Comparison of ENCODE assay signal across 8 mouse cellular contexts in the genomic region with DNA sequence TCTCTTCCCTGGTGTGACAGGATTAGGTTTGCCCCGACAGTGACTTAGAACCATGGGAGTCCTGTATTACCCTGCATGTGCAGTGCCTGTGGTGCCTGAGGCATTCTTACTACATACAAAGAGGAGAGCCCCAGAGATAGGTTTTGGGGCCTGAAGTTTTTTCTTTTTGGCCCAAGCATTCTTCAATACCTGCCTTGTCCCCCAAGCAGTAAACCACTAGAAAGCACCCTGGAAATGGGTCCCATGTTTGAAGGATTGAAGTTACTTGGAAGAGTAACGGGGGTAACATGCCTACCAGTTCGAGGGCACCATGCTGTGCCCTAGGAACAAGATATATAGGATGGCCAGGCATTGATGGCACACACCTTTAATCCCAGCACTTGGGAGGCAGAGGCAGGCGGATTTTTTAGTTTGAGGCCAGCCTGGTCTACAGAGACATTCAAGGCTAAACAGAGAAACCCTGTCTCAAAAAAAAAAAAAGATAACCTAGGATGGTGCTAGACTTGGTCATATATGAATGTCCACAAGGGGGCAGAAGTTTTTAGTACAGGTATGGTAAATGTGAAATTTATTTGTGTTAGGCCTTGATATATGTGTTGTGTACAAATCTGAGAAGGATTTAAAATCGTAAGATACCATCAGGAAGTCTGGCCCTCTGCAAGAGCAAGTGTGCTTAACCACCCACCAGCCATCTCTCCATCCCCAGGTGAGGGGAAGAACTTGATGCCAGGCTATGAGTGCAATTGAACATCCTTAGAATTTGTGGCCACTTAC. TPM values are rescaled to one million over a fixed set of nuclear protein-coding genes. Genes with fewer than 3 reads are reported as not detected.
DNase-seq lines count a peak whose midpoint lies in the region; ATAC-seq lines count a peak whose summit lies in the region.

No protein-coding gene starts in this region.

- H3K36me3 ChIP-seq in hindbrain, embryonic 14.5 days (replicated peaks; ENCODE audit: control insufficient read depth, insufficient read depth) = peaks cover 30% of the 10 kb centered on the region
- H3K36me3 ChIP-seq in hindbrain, embryonic 10.5 days = peaks cover 30% of the 10 kb centered on the region

- no peak for ATAC-seq in hindbrain, embryonic 14.5 days (ENCODE audit: low FRiP score)
- ATAC-seq in inflammation-experienced regulatory T-cells, adult 6 months = peak; percentile 26

- H3K9ac ChIP-seq in hindbrain, embryonic 14.5 days = no peak overlapping the region

- no peaks in the 10 kb centered on the region for H3K9me3 ChIP-seq in hindbrain, embryonic 14.5 days (ENCODE audit: control insufficient read depth, low read length)
- H3K9me3 ChIP-seq in hindbrain, embryonic 10.5 days = no peaks in the 10 kb centered on the region

- 70% methylated on average over 5 of the region's 5 CpGs for WGBS in hindbrain, embryonic 14.5 days
- WGBS in hindbrain, embryonic 10.5 days = 69% methylated on average over 5 of the region's 5 CpGs

- peak; percentile 73 for DNase-seq in hindbrain, embryonic 14.5 days (ENCODE audit: low spot score)
- DNase-seq in hindbrain, embryonic 10.5 days (ENCODE audit: low spot score) = no peak
- DNase-seq in 416B (ENCODE audit: low read depth) (peak; percentile 90), NIH3T3 (ENCODE audit: low read depth) (peak; percentile 85)
- DNase-seq in layer of hippocampus, adult 9-10 months (ENCODE audit: low spot score) = no peak
- no peak for DNase-seq in gastrocnemius, postnatal 36 days
- no peak for DNase-seq in layer of hippocampus, adult 11-12 months (ENCODE audit: low spot score)

- no peaks in the 10 kb centered on the region for H3K27me3 ChIP-seq in hindbrain, embryonic 14.5 days (ENCODE audit: control insufficient read depth, insufficient read depth, low read length)
- no peaks in the 10 kb centered on the region for H3K27me3 ChIP-seq in hindbrain, embryonic 10.5 days (ENCODE audit: insufficient read depth, poor library complexity, severe bottlenecking)

- H3K4me1 ChIP-seq in hindbrain, embryonic 14.5 days (replicated peaks; ENCODE audit: control insufficient read depth, insufficient read depth, low read length) = peaks cover 10% of the 10 kb centered on the region
- H3K4me1 ChIP-seq in hindbrain, embryonic 10.5 days (replicated peaks) = peaks cover 22% of the 10 kb centered on the region

- H3K4me3 ChIP-seq in hindbrain, embryonic 14.5 days (replicated peaks; ENCODE audit: low read length) = no peak overlapping the region
- no peak overlapping the region for H3K4me3 ChIP-seq in hindbrain, embryonic 10.5 days

- intact Hi-C loops in gastrocnemius, postnatal 36 days (cut with DNase I) = loop anchor here (2.0 kb wide), 1 partner anchor 51 kb away; no protein-coding TSS in a partner anchor

- H3K4me2 ChIP-seq in hindbrain, embryonic 14.5 days (replicated peaks) = no peak overlapping the region

- no peak overlapping the region for H3K27ac ChIP-seq in hindbrain, embryonic 14.5 days
- no peak overlapping the region for H3K27ac ChIP-seq in hindbrain, embryonic 10.5 days

RNA-seq across cellular contexts. Expression of a gene that starts 3.6 kb away (rescaled TPM):
- polyA plus RNA-seq in hindbrain, embryonic 14.5 days (2014; fragmentation: Nextera tagmentation; extraction: Ambion mirVana) = 766 and 865 TPM in 2 replicates
- 1,248 and 1,330 TPM in 2 replicates for polyA plus RNA-seq in hindbrain, embryonic 10.5 days (2016; fragmentation: Nextera tagmentation; extraction: Ambion mirVana)
- 1,000 to 10,000 TPM; 1,514 to 2,679 (median 2,672) TPM for polyA plus RNA-seq in inflammation-experienced regulatory T-cells, adult 6 months (2017; shearing (Covaris generic))
- total RNA-seq in gastrocnemius, postnatal 36 days (2021) = 100 to 1,000 TPM; 328 to 417 TPM

RNA-seq across cellular contexts. Expression of a gene that starts 11.4 kb away (rescaled TPM):
- 2.2 and 3.3 TPM in 2 replicates for polyA plus RNA-seq in hindbrain, embryonic 14.5 days (2014; fragmentation: Nextera tagmentation; extraction: Ambion mirVana)
- 0.12 and 0.63 TPM in 2 replicates for polyA plus RNA-seq in hindbrain, embryonic 10.5 days (2016; fragmentation: Nextera tagmentation; extraction: Ambion mirVana)
- polyA plus RNA-seq in inflammation-experienced regulatory T-cells, adult 6 months (2017; shearing (Covaris generic)) = 10 to 100 TPM in 1 of 3 experiments, 1 to 10 TPM in 2; 1.2 to 13.6 (median 6.6) TPM
- total RNA-seq in gastrocnemius, postnatal 36 days (2021) = under 1 TPM in 1 of 2 experiments, not detected in 1; 0.23 TPM

RNA-seq across cellular contexts. Expression of a gene that starts 43.0 kb away (rescaled TPM):
- 41.6 and 44.1 TPM in 2 replicates for polyA plus RNA-seq in hindbrain, embryonic 14.5 days (2014; fragmentation: Nextera tagmentation; extraction: Ambion mirVana)
- 56.6 and 58.2 TPM in 2 replicates for polyA plus RNA-seq in hindbrain, embryonic 10.5 days (2016; fragmentation: Nextera tagmentation; extraction: Ambion mirVana)
- polyA plus RNA-seq in inflammation-experienced regulatory T-cells, adult 6 months (2017; shearing (Covaris generic)) = 10 to 100 TPM; 16.5 to 35.2 (median 19.0) TPM
- total RNA-seq in gastrocnemius, postnatal 36 days (2021) = 10 to 100 TPM; 60.6 to 71.8 TPM

RNA-seq across cellular contexts. Expression of a gene that starts 52.4 kb away (rescaled TPM):
- 1.3 and 3.0 TPM in 2 replicates for polyA plus RNA-seq in hindbrain, embryonic 14.5 days (2014; fragmentation: Nextera tagmentation; extraction: Ambion mirVana)
- 4.3 and 5.8 TPM in 2 replicates for polyA plus RNA-seq in hindbrain, embryonic 10.5 days (2016; fragmentation: Nextera tagmentation; extraction: Ambion mirVana)
- polyA plus RNA-seq in inflammation-experienced regulatory T-cells, adult 6 months (2017; shearing (Covaris generic)) = under 1 TPM in 1 of 3 experiments, not detected in 2; 0.20 TPM
- total RNA-seq in gastrocnemius, postnatal 36 days (2021) = 1 to 10 TPM; 2.8 to 3.0 TPM

Comparison
In these comparisons a context has a peak if more than half of its experiments do, and no peak if none do; other contexts are left out.
1. DNase-seq: peak in hindbrain, embryonic 14.5 days (single experiment), 416B (single experiment) and NIH3T3 (single experiment); none in hindbrain, embryonic 10.5 days (single experiment), layer of hippocampus, adult 9-10 months (single experiment), gastrocnemius, postnatal 36 days (0 of 2) and layer of hippocampus, adult 11-12 months (single experiment).